Mouse (Mus musculus): ENCODE results near the gene Esrra. TPM values are rescaled to one million over a fixed set of nuclear protein-coding genes. Genes with fewer than 3 reads are reported as not detected.
A peak's percentile ranks its signal among the peaks of the same experiment; 100 is the strongest.

Esrra gene
- polyA plus RNA-seq, 1 experiment from 2014 or later: 5.9 TPM

DNA sequence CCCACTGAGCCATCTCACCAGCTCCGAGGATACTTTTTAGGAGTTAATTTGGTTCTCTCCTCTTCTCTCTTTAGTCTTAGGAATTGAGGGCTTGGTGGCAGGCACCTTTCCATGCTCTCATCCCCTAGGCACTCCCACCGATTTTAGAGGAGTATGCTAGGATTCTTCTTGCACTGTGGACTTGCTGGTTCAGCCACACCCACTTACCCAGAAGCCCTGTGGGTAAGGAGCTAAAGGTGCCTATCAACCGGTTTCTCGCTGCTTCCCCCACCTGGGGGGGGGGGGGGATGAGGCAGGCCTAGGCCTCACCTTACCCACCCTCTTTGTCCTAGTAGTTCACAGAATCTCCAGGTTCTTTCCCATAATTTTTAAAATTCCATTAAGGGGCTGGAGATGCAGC, 26.1 kb upstream of the Esrra start:
- no peak overlapping the region for H3K9ac ChIP-seq (ENCODE audit: low read depth, low read length)
- no peak for ATAC-seq (replicated peaks; ENCODE audit: low FRiP score)
- no peaks in the 10 kb centered on the region for H3K9me3 ChIP-seq (ENCODE audit: control insufficient read depth, low read length)
- 0 out of 2 replicates have a peak, but pooled peaks cover 3% of the 10 kb centered on the region for H3K36me3 ChIP-seq (ENCODE audit: control insufficient read depth, insufficient read depth, low read length)
- WGBS: 56% methylated on average over 4 of the region's 4 CpGs
- peaks cover 26% of the 10 kb centered on the region for H3K4me1 ChIP-seq (replicated peaks; ENCODE audit: control insufficient read depth, insufficient read depth, low read length)
- no peak overlapping the region for H3K4me2 ChIP-seq
- H3K27me3 ChIP-seq (replicated peaks; ENCODE audit: control insufficient read depth, insufficient read depth, low read length): no peaks in the 10 kb centered on the region
- no peak overlapping the region for H3K4me3 ChIP-seq (ENCODE audit: low read depth, low read length)
- H3K27ac ChIP-seq (ENCODE audit: low read depth, low read length): no peak overlapping the region
- DNase-seq (ENCODE audit: low spot score): no peak

DNA sequence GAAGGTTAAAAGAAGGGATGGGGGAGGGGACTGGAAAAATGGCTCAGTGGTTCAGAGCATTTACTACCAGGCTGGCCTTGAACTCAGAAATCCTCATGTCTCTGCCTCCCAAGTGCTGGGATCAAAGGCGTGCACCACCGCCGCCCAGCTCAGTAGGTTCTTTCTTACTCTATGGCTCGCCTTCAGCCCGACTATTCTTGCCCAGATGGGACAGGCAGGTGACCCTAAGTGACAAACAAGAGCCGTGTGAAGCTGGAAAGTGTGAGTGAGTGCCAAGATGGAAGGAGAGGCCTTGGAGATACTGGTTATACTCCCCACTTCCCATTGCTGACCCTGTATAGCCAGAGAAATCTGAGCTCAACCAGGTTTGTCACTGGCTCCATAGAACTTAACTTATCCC, 22.1 kb upstream of the Esrra start:
- Histone ChIP-seq H3K27ac (ENCODE audit: low read depth, low read length) (no peak overlapping the region), H3K4me2 (no peak overlapping the region), H3K27me3 (replicated peaks; ENCODE audit: control insufficient read depth, insufficient read depth, low read length) (no peaks in the 10 kb centered on the region), H3K9ac (ENCODE audit: low read depth, low read length) (no peak overlapping the region), H3K9me3 (ENCODE audit: control insufficient read depth, low read length) (no peaks in the 10 kb centered on the region), H3K4me1 (replicated peaks; ENCODE audit: control insufficient read depth, insufficient read depth, low read length) (peaks cover 16% of the 10 kb centered on the region), H3K36me3 (ENCODE audit: control insufficient read depth, insufficient read depth, low read length) (0 out of 2 replicates have a peak, but pooled peaks cover 3% of the 10 kb centered on the region), H3K4me3 (ENCODE audit: low read depth, low read length) (no peak overlapping the region)
- no peak for ATAC-seq (replicated peaks; ENCODE audit: low FRiP score)
- WGBS: 88% methylated on average over 6 of the region's 6 CpGs
- no peak for DNase-seq (ENCODE audit: low spot score)

DNA sequence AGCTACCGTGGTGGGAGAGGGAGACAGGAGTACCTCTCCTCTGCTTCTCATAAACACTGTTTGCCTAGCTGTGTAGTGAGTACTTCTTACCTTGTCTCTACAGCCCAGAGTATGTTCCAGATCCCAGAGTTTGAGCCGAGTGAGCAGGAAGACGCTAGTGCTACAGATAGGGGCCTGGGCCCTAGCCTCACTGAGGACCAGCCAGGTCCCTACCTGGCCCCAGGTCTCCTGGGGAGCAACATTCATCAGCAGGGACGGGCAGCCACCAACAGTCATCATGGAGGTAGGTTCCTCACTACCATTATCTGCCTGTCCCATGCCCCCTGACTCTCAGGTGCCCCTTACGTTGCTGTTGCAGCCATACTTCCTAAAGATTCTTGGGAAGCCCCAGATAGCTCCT, 21.2 kb upstream of the Esrra start:
- Histone ChIP-seq H3K9me3 (ENCODE audit: control insufficient read depth, low read length) (no peaks in the 10 kb centered on the region), H3K27me3 (replicated peaks; ENCODE audit: control insufficient read depth, insufficient read depth, low read length) (no peaks in the 10 kb centered on the region), H3K4me3 (ENCODE audit: low read depth, low read length) (peak overlapping the region; percentile 70), H3K36me3 (ENCODE audit: control insufficient read depth, insufficient read depth, low read length) (0 out of 2 replicates have a peak, but pooled peaks cover 3% of the 10 kb centered on the region), H3K4me2 (peak overlapping the region; percentile 96), H3K27ac (ENCODE audit: low read depth, low read length) (peak overlapping the region; percentile 87), H3K9ac (ENCODE audit: low read depth, low read length) (peak overlapping the region; percentile 83), H3K4me1 (replicated peaks; ENCODE audit: control insufficient read depth, insufficient read depth, low read length) (peaks cover 16% of the 10 kb centered on the region)
- WGBS: 25% methylated on average over 5 of the region's 5 CpGs
- ATAC-seq (replicated peaks; ENCODE audit: low FRiP score) (peak; percentile 11; the same call in 1 of the 2 replicates), DNase-seq (ENCODE audit: low spot score) (no peak)

DNA sequence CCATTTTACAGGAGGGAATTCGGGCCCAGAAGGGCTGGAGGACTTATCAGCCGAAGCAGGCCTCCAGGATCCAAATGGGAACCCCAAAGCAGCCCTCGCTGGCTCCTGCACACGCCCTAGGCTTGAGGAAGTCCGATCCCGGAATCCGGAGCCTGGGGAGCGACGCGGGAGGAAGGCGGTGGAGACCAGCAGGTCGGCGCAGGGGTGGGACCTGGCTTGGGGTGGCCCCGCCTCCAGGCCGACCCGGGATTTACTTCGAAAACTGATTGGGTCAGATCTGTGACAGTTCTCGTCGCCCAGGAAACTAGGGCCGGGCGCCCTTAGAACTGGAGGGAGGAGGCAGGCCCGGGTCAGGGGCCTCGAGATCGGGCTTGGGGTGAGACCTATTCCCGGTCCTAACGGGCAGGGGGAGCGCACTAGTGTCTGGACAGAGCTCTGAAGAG, 20.7 kb upstream of the Esrra start, which contains the start of gene Gpr137:
Gpr137 (minus strand) TSS at position 232 of the 443 bp plus-strand sequence.
- Histone ChIP-seq H3K36me3 (ENCODE audit: control insufficient read depth, insufficient read depth, low read length) (0 out of 2 replicates have a peak, but pooled peaks cover 3% of the 10 kb centered on the region), H3K4me1 (replicated peaks; ENCODE audit: control insufficient read depth, insufficient read depth, low read length) (peaks cover 16% of the 10 kb centered on the region), H3K9me3 (ENCODE audit: control insufficient read depth, low read length) (no peaks in the 10 kb centered on the region), H3K9ac (ENCODE audit: low read depth, low read length) (peak within 1 kb of the TSS; percentile 83), H3K27ac (ENCODE audit: low read depth, low read length) (peak within 1 kb of the TSS; percentile 87), H3K27me3 (replicated peaks; ENCODE audit: control insufficient read depth, insufficient read depth, low read length) (no peaks in the 10 kb centered on the region), H3K4me3 (ENCODE audit: low read depth, low read length) (peak within 1 kb of the TSS; percentile 70), H3K4me2 (peak within 1 kb of the TSS; percentile 96)
- WGBS: under 1% methylated on average over 27 of the region's 27 CpGs
- peak; percentile 92 for ATAC-seq (replicated peaks; ENCODE audit: low FRiP score)
- DNase-seq (ENCODE audit: low spot score): peak; percentile 94

- peak within 1 kb of the TSS; percentile 96 for H3K4me2 ChIP-seq
- ATAC-seq (replicated peaks; ENCODE audit: low FRiP score) (peak; percentile 80), DNase-seq (ENCODE audit: low spot score) (peak; percentile 94)
- H3K4me1 ChIP-seq (replicated peaks; ENCODE audit: control insufficient read depth, insufficient read depth, low read length): peaks cover 16% of the 10 kb centered on the region
- WGBS: under 1% methylated on average over 83 of the region's 83 CpGs
- peak within 1 kb of the TSS; percentile 70 for H3K4me3 ChIP-seq (ENCODE audit: low read depth, low read length)
- H3K36me3 ChIP-seq (ENCODE audit: control insufficient read depth, insufficient read depth, low read length): 0 out of 2 replicates have a peak, but pooled peaks cover 3% of the 10 kb centered on the region
- H3K27me3 ChIP-seq (replicated peaks; ENCODE audit: control insufficient read depth, insufficient read depth, low read length): no peaks in the 10 kb centered on the region
- peak within 1 kb of the TSS; percentile 83 for H3K9ac ChIP-seq (ENCODE audit: low read depth, low read length)
- no peaks in the 10 kb centered on the region for H3K9me3 ChIP-seq (ENCODE audit: control insufficient read depth, low read length)
- peak within 1 kb of the TSS; percentile 87 for H3K27ac ChIP-seq (ENCODE audit: low read depth, low read length)
Measured at GRCm38 (mm10) chr19:6941372-6942248, 20.0 kb upstream of the Esrra start, which contains the start of gene Bad. Gene Bad, plus strand, starts transcription at chr19:6941861.

- ATAC-seq (replicated peaks; ENCODE audit: low FRiP score) (no peak), DNase-seq (ENCODE audit: low spot score) (peak; percentile 57)
- H3K27me3 ChIP-seq (replicated peaks; ENCODE audit: control insufficient read depth, insufficient read depth, low read length): peaks cover 6% of the 10 kb centered on the region
- 22% methylated on average over 29 of the region's 29 CpGs for WGBS
- H3K9ac ChIP-seq (ENCODE audit: low read depth, low read length): peak overlapping the region; percentile 83
- no peaks in the 10 kb centered on the region for H3K9me3 ChIP-seq (ENCODE audit: control insufficient read depth, low read length)
- peak overlapping the region; percentile 70 for H3K4me3 ChIP-seq (ENCODE audit: low read depth, low read length)
- H3K27ac ChIP-seq (ENCODE audit: low read depth, low read length): peak overlapping the region; percentile 8; the same call in 1 of the 2 replicates
- peak overlapping the region; percentile 96 for H3K4me2 ChIP-seq
- H3K4me1 ChIP-seq (replicated peaks; ENCODE audit: control insufficient read depth, insufficient read depth, low read length): peaks cover 16% of the 10 kb centered on the region
- 0 out of 2 replicates have a peak, but pooled peaks cover 3% of the 10 kb centered on the region for H3K36me3 ChIP-seq (ENCODE audit: control insufficient read depth, insufficient read depth, low read length)
Measured at GRCm38 (mm10) chr19:6940396-6941351, 19.1 kb upstream of the Esrra start.

- H3K9ac ChIP-seq (ENCODE audit: low read depth, low read length): no peak overlapping the region
- DNase-seq (ENCODE audit: low spot score) (no peak), ATAC-seq (replicated peaks; ENCODE audit: low FRiP score) (no peak)
- peaks cover 19% of the 10 kb centered on the region for H3K27me3 ChIP-seq (replicated peaks; ENCODE audit: control insufficient read depth, insufficient read depth, low read length)
- H3K4me1 ChIP-seq (replicated peaks; ENCODE audit: control insufficient read depth, insufficient read depth, low read length): peaks cover 16% of the 10 kb centered on the region
- H3K4me3 ChIP-seq (ENCODE audit: low read depth, low read length): no peak overlapping the region
- 88% methylated on average over 20 of the region's 20 CpGs for WGBS
- no peak overlapping the region for H3K4me2 ChIP-seq
- no peaks in the 10 kb centered on the region for H3K36me3 ChIP-seq (ENCODE audit: control insufficient read depth, insufficient read depth, low read length)
- H3K27ac ChIP-seq (ENCODE audit: low read depth, low read length): no peak overlapping the region
- no peaks in the 10 kb centered on the region for H3K9me3 ChIP-seq (ENCODE audit: control insufficient read depth, low read length)
Measured at GRCm38 (mm10) chr19:6939106-6940002, 17.7 kb upstream of the Esrra start.

All from liver, embryonic 11.5 days (tissue).